Mouse (Mus musculus) gastrocnemius, postnatal 25 days (tissue): ENCODE measurements around the gene Pde8a. TPM values are rescaled to one million over a fixed set of nuclear protein-coding genes. Genes with fewer than 3 reads are reported as not detected.

Source experiments
- DNase-seq: peaks from one replicate; pipeline ENCODE4 v3.0.0; 2022
- total RNA-seq, 2 experiments: library from RNA; stranded (reverse); gene quantifications; 1 replicate in 1 of 2; 2 replicates in 1 of 2; pipeline ENCODE4 v1.2.3; 2021

Pde8a gene
- total RNA-seq, 2 experiments from 2014 or later: 5.2 to 8.3 TPM

DNA sequence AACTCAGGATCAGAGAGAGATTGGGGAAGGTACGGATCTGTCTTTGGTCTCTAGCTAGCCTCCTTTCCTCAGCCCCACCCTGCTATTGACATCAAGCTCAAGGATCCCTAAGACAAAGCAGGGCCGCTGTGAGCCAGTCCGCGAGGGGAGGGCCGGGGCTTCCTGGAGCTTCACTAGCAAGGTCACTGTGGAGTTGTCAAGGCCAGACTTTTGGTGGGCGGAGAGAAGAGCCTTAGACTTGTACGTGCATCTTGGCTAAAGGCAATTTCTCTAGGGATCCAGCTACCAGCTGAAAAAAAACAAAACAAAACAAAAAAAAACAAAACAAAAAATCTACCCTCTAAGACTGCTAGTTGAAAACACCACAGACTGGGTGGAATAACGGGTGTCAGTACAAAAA, 1.6 kb upstream of the Pde8a start:
- peak; percentile 34 for DNase-seq

DNA sequence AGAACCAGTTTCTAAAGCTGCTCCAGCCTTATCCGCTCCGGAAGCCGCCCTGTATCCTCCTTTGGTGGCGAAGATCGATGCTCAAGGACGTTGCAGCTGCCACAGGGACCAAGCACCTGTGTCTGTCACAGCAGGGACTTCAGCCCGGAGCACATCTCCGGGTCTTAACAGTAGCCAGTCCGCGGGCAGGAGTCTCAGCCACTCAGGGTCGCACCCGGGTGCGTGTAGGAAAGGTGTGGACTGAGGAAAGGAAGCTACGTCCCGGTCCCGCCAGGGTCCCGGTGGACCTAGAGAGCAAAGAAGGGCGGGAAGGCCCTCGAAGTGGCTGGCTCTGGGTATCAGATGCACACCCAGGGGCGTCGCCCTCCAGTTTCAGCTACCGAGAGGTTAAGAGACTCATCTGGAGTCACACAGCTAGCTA, 1.1 kb upstream of the Pde8a start:
- peak; percentile 78 for DNase-seq

- DNase-seq: peak; percentile 95
These were observed 574 bp upstream of the Pde8a start for GRCm38 (mm10) chr7:81212697-81213346.

DNA sequence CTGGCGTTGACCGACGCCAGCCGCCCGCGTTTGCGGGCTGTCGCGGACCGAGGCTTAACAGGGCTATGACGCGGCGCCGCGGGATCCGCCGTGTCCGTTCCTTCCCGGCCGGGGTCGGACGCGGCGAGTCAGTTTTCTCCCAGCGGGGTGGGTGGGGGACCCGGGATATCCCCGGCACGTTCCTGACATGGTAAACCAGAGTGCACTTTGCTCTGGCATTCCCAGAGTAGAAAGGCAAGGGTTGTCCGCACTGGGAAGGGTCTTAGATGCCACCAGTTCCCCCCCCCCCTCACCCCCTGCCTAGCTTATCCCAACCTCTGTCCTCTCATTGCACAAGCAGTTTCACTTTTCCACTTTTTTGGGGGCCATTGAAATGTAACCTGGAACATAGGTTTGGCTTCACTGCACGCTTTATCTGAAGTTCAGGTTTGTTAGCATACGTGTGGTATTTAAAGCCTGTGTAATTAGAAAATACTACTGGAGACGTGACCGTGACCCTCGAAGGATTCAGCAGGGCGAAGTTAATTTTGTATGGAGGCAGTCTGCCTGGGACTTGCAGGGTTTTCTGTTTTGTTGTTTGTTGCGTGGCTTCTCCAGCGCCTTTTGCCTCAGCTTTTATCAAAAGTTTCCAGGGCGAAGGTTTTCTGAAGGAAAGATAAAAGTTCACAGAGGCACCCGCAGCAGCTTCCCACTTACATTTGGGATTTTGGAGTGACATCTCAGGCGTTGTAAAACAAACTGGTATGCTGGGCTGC, 934 bp downstream of the Pde8a start:
- no peak for DNase-seq

- DNase-seq: no peak
These were observed 2.6 kb downstream of the Pde8a start for GRCm38 (mm10) chr7:81215950-81216349.

DNA sequence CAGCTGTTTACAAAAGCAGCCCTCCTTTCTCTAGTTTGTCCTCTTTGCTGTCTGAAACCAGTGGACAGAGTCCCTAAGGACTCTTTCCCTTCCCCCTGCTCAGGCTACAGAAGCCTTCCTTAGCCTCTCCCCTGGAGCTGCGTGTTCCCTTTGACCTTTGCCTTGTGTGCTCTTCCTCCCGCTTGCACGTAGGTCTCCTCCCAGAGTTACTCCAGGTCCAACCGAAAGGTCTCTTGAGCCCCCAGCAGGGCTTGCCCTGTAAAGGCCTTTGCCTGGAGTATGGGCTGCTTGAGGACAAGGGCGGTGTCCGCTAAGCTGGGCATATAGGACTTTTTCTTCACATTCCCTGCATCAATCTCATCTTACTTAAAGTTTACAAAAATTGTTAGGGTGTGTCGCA, 5.9 kb downstream of the Pde8a start:
- no peak for DNase-seq

GRCm38 (mm10) chr7:81220381-81220780, 7.0 kb downstream of the Pde8a start:
- DNase-seq: no peak

DNA sequence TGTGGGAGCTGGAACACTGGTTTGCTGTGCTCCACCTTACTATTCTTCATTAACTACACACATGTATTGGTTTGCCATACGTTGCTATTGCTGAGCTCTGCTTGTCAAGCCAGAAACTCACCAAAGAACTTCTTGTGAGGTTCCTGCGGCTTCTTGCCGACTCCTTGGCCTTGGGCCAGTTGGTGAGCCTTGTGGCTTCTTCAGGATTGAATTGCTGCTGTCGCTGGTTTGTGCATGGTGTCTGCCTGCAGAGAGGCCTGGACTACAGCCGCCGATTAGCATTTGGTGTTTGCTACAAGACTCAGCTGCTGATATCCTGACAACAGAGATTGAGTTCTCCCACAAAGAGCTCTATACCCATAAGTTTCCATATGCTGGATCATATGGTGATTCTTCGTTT, 10.9 kb downstream of the Pde8a start:
- no peak for DNase-seq

GRCm38 (mm10) chr7:81230091-81230792, 16.8 kb downstream of the Pde8a start:
- no peak for DNase-seq

- DNase-seq: no peak
These were observed 19.3 kb downstream of the Pde8a start for GRCm38 (mm10) chr7:81232674-81233073.

DNA sequence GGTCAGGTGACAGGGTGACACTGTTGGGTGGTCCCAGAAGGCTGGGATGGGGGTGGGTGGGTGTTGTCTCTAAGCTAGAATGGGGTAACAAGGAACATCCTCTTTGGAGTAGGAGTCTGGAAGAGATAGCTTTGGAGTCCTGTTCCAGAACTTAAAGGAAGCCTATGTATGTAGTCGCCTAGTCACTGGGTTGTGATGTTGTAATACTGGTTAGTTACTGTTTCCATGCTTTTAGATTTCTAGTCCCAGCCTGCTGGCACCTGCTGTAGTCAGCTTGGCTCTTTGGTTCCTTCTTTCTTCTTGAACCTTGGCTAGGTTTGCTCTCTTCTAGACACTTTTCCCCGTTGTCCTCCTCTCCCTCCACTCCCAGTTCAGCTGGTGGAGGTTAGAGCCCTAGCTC, 21.7 kb downstream of the Pde8a start:
- DNase-seq: no peak

GRCm38 (mm10) chr7:81235600-81236223, 22.3 kb downstream of the Pde8a start:
- no peak for DNase-seq

DNA sequence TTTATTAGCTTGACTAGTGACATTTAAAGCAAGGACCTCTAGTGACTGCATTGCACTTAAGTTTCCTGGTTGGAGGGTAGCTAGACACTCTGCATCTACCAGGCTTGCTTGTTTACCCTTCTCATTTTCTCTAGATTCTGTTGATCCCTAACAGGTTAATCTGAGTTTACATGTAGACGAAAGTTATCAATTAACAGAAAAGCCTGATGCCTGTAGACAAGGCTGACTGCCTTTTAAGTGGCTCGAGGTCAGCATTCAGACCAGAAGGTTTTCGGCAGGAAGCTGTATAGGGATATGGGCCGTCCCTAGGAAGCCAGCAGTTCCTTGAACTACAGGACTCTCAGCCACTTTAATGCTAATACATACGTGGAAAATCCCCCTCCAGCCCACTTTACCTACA, 30.0 kb downstream of the Pde8a start:
- no peak for DNase-seq

DNA sequence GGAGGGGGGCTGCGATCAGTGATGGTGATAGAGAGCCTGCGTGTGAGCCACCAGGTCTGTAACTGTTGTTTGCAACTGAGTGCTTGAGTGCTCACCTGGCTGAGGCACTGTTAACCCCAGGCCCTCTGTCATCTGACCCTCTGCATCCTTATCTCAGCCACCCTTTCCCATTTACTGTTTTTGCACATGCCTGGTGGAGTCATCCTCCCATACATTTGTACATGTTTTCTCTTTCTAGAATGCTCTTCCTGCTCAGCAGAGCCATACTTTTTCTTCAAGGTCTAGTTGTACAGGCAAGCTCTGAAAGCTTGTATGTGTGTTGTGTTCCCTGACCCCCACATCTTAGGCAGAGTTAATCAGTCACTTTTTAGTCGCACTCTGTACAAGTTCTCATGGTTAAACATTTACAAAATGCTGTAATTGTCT, 36.5 kb downstream of the Pde8a start:
- DNase-seq: no peak

DNA sequence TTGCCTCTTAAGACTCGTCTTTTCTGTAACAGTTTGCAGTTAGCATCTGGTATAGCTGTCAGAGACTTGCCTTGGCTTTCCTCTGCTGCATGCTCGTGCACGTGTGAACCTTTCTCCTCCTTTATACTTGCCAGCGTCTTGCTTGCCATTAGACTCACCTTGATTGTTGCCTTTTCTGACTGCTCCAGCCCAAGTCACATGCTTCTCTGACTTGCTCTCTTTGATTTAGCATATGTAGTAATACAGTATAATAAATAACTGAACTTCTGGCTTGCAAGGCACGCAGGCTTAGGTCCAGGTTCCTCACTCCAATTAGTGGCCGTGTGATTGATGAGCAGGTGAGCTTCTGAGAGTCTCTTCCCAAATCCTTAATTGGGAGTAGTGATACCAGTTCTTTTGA, 37.2 kb downstream of the Pde8a start:
- no peak for DNase-seq

- DNase-seq: no peak
These were observed 38.1 kb downstream of the Pde8a start for GRCm38 (mm10) chr7:81251521-81251920.

- no peak for DNase-seq
These were observed 39.9 kb downstream of the Pde8a start for GRCm38 (mm10) chr7:81253317-81253716.

GRCm38 (mm10) chr7:81254579-81254978, 41.2 kb downstream of the Pde8a start:
- no peak for DNase-seq

DNA sequence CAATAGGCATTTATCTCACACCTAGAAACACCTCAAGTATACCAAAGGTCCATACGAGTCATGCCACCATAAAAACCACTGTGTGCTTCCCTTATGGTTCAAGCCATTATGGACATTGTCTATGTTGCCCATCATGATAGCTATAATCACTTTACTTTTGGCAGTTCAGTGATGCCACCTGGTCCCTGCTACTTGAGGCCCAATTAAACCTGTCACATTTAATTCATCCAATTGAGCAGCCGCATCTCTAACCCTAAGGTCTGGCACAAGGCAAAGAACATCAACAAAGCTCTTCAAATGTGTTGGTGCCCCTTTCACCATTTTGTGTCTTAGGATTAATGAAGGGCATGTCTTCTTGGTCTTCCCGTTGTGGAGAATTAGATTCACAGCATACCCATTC, 42.1 kb downstream of the Pde8a start:
- DNase-seq: no peak

DNA sequence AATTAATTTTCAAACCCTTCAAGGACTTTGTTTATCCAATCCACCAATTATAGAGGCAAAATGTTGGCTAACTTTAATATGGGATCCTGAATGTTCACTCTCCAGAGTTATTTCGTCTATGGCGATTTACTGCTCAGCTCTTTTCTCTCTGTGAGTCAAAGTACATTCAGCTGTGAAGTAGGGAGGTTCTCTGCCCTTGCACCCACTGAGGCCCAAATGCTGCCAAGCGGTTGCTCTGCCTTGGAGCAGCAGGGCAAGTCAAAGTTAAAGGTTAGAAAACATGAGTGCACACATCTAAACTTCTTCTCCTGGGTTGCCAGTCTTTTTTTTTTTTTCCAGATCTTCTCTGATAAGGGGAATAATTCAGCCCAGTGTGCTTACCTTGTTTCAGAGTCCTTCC, 43.4 kb downstream of the Pde8a start:
- no peak for DNase-seq

GRCm38 (mm10) chr7:81261548-81261947, 48.2 kb downstream of the Pde8a start:
- DNase-seq: no peak

DNA sequence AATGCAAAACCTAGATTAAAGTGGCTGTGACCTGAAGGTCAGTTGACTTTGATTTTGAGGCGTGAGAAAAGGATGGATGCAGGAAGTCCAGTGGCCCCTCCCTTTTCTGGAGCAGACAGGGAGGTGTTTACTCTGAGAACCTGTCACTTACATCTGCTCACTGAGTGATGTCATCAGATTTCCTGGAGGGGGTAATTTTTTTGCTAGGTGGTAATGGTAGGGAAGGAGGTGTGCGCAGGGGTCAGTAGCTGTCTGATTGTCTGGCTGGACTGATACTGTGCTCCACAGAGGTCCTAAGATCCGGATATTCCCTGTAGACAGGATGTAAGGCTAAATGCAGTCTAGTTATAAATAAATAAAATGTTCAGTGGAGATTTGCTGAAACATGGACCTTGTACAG, 59.5 kb downstream of the Pde8a start:
- no peak for DNase-seq

DNA sequence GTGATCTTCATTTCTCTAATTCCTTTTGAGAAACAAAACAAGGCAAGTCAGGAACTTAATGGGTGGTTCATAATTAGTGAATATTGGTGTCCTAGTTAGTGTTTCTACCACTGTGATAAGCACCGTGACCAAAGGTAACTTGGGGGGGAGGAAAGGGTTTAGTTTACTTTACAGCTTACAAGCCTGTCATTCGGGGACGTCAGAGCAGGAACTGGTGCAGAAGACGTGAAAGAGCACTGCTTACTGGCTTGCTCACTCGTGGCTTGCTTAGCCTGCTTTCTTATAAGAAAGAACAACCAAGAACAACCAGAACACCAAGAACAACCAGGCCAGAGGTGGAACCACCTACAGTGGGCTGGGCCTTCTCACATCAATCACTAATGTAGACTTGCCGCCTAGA, 65.6 kb downstream of the Pde8a start:
- DNase-seq: no peak
